Mouse (Mus musculus): ENCODE results near the gene Adssl1.

GRCm38 (mm10) chr12:112595626-112596025 lies 24.2 kb upstream of the Adssl1 start:
- TF ChIP-seq CTCF (conservative IDR thresholded peaks at IDR 0.05 in 1 of 2, IDR thresholded peaks at IDR 0.05 in 1 of 2; ENCODE audit: low read depth in 2 of 2, low read length in 2 of 2) (no peak), ELF1 (IDR thresholded peaks at IDR 0.05; ENCODE audit: low read depth, low read length) (no peak), TCF12 (IDR thresholded peaks at IDR 0.05; ENCODE audit: low read depth, low read length) (no peak)
